ENCODE assay signal across 8 mouse cellular contexts in the genomic region with DNA sequence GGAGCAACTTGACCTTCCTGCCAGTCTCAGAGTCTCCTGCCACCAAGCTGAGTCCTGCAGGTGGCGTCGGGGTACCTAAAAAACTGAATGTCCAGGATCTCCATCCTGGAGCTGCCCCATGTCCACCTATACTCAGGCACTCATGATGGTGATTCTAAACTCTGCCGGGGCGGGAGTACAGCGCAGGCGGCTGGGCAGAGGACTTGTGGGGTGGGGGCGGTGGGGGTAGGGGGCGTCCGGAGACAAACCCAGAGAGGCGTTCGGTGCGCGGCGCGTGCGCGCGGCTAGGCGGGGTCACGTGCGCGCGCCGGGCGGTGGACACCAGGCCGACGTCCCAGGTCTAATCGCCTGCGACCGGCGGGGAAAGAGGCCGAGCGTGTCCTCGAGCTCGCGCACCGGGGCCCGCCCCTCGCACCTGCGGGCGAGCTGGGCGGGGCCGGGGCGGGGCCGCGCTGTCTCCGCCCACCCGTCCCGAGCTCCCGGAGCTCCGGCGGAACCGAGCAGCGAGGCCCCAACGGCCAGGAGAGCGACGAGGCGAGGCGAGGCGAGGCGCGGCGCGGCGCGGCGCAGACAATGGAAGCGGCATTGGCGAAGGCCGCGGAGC. TPM values are rescaled to one million over a fixed set of nuclear protein-coding genes. Genes with fewer than 3 reads are reported as not detected.
DNase-seq lines count a peak whose midpoint lies in the region; ATAC-seq lines count a peak whose summit lies in the region.

Gene Ralgds, plus strand, starts transcription at position 328 of the 604 bp plus-strand sequence.

- H3K4me3 ChIP-seq in heart, embryonic 15.5 days, result peak within 1 kb of the TSS; percentile 72
- peak within 1 kb of the TSS; percentile 52 for H3K4me3 ChIP-seq in liver, embryonic 16.5 days (ENCODE audit: low read depth, low read length)
- peak within 1 kb of the TSS; percentile 78 for H3K4me3 ChIP-seq in neural tube, embryonic 15.5 days (replicated peaks)

- H3K4me1 ChIP-seq in heart, embryonic 15.5 days (replicated peaks), result peaks cover 22% of the 10 kb centered on the region
- peaks cover 5% of the 10 kb centered on the region; the same call in 1 of the 2 replicates for H3K4me1 ChIP-seq in liver, embryonic 16.5 days (ENCODE audit: control insufficient read depth, low read depth, low read length)
- peaks cover 46% of the 10 kb centered on the region for H3K4me1 ChIP-seq in neural tube, embryonic 15.5 days

- peaks cover 17% of the 10 kb centered on the region; the same call in 1 of the 2 replicates for H3K27me3 ChIP-seq in heart, embryonic 15.5 days
- peaks cover 25% of the 10 kb centered on the region for H3K27me3 ChIP-seq in liver, embryonic 16.5 days (ENCODE audit: control insufficient read depth, insufficient read depth, low read depth, low read length)
- H3K27me3 ChIP-seq in neural tube, embryonic 15.5 days (replicated peaks), result no peaks in the 10 kb centered on the region

- WGBS in heart, embryonic 15.5 days, result under 1% methylated on average over 50 of the region's 71 CpGs
- under 1% methylated on average over 57 of the region's 71 CpGs for WGBS in liver, embryonic 16.5 days (ENCODE audit: insufficient replicate concordance)
- under 1% methylated on average over 54 of the region's 71 CpGs for WGBS in neural tube, embryonic 15.5 days

- peak within 1 kb of the TSS; percentile 99 for H3K4me2 ChIP-seq in heart, embryonic 15.5 days
- H3K4me2 ChIP-seq in liver, embryonic 16.5 days (ENCODE audit: low read depth, low read length), result peak within 1 kb of the TSS; percentile 78
- H3K4me2 ChIP-seq in neural tube, embryonic 15.5 days, result peak within 1 kb of the TSS; percentile 75

- peak; percentile 69 for ATAC-seq in heart, embryonic 15.5 days (replicated peaks; ENCODE audit: insufficient number of reproducible peaks, insufficient read depth, low FRiP score, low read depth)
- ATAC-seq in liver, embryonic 16.5 days (ENCODE audit: low read depth), result peak; percentile 58
- peak; percentile 79 for ATAC-seq in neural tube, embryonic 15.5 days (ENCODE audit: low FRiP score)
- no peak for ATAC-seq in inflammation-experienced regulatory T-cells, adult 6 months

- no peak within 1 kb of the TSS for H3K27ac ChIP-seq in heart, embryonic 15.5 days
- H3K27ac ChIP-seq in liver, embryonic 16.5 days (ENCODE audit: low read length), result no peak within 1 kb of the TSS
- peak within 1 kb of the TSS; percentile 88 for H3K27ac ChIP-seq in neural tube, embryonic 15.5 days (replicated peaks)

- DNase-seq in CD4-positive helper T cell, adult 2 months (ENCODE audit: low read depth, low spot score), result peak; percentile 82
- DNase-seq in ZHBTc4 (ENCODE audit: low read depth, low spot score), result peak; percentile 64
- DNase-seq in embryo, embryonic 10.5 days (ENCODE audit: low spot score), result peak; percentile 80
- DNase-seq in kidney, postnatal 10 days, result peak; percentile 82

- H3K9ac ChIP-seq in heart, embryonic 15.5 days, result peak within 1 kb of the TSS; percentile 79
- peak within 1 kb of the TSS; percentile 30; the same call in 1 of the 2 replicates for H3K9ac ChIP-seq in liver, embryonic 16.5 days (ENCODE audit: low read depth, low read length)
- H3K9ac ChIP-seq in neural tube, embryonic 15.5 days (replicated peaks), result peak within 1 kb of the TSS; percentile 93

- H3K9me3 ChIP-seq in heart, embryonic 15.5 days (replicated peaks), result no peaks in the 10 kb centered on the region
- H3K9me3 ChIP-seq in liver, embryonic 16.5 days (replicated peaks; ENCODE audit: control insufficient read depth, low read length), result no peaks in the 10 kb centered on the region
- no peaks in the 10 kb centered on the region for H3K9me3 ChIP-seq in neural tube, embryonic 15.5 days (replicated peaks)

- H3K36me3 ChIP-seq in heart, embryonic 15.5 days, result no peaks in the 10 kb centered on the region
- no peaks in the 10 kb centered on the region for H3K36me3 ChIP-seq in liver, embryonic 16.5 days (ENCODE audit: control insufficient read depth, insufficient read depth)
- H3K36me3 ChIP-seq in neural tube, embryonic 15.5 days, result no peaks in the 10 kb centered on the region

RNA-seq across cellular contexts. Expression of gene Ralgds, which starts in this region (rescaled TPM):
- polyA plus RNA-seq in heart, embryonic 15.5 days (2015; fragmentation: Nextera tagmentation; extraction: Ambion mirVana), result 17.5 and 24.6 TPM in 2 replicates
- 2.3 TPM in 2 replicates for polyA plus RNA-seq in liver, embryonic 16.5 days (2015; fragmentation: Nextera tagmentation; extraction: Ambion mirVana)
- 64.7 and 70.4 TPM in 2 replicates for polyA plus RNA-seq in neural tube, embryonic 15.5 days (2015; fragmentation: Nextera tagmentation; extraction: Ambion mirVana)
- 1 to 10 TPM; 5.7 to 7.5 (median 5.9) TPM for polyA plus RNA-seq in inflammation-experienced regulatory T-cells, adult 6 months (2017; shearing (Covaris generic))

Comparison
In these comparisons a context has a peak if more than half of its experiments do, and no peak if none do; other contexts are left out.
1. H3K9ac ChIP-seq: peak in every context shown above with its lines; median percentile 93 in neural tube, embryonic 15.5 days; 79 in heart, embryonic 15.5 days; 30 in liver, embryonic 16.5 days.